Mouse (Mus musculus) midbrain, embryonic 14.5 days (tissue): ENCODE data around the gene Bcar3. TPM values are rescaled to one million over a fixed set of nuclear protein-coding genes. Genes with fewer than 3 reads are reported as not detected.

Source experiments
- ATAC-seq: fragments of 200-750 bp; cut with Nextera tagmentation; 2 replicates; pipeline ENCODE4 v1.8.0; 2017; ENCODE audit warnings: moderate number of reproducible peaks, moderate library complexity; ENCODE audit not compliant: low FRiP score, low TSS enrichment
- DNase-seq: peaks from one replicate; pipeline ENCODE4 v3.0.0-alpha.2; 2015
- H3K27ac ChIP-seq: fragments of 300-500 bp; sonication (generic); replicated peaks from 2 replicates; pipeline ENCODE4 v1.5.1; 2014; ENCODE audit warnings: mild to moderate bottlenecking, low read depth, low read length, moderate library complexity
- H3K27me3 ChIP-seq: fragments of 300-500 bp; sonication (generic); 2 replicates; pipeline ENCODE4 v1.6.1; 2014; ENCODE audit warnings: low read length, control low read depth, mixed read lengths; ENCODE audit not compliant: control insufficient read depth, insufficient read depth
- H3K36me3 ChIP-seq: fragments of 300-500 bp; sonication (generic); 2 replicates; pipeline ENCODE4 v1.6.1; 2014; ENCODE audit warnings: low read length, control low read depth; ENCODE audit not compliant: control insufficient read depth, insufficient read depth
- H3K4me1 ChIP-seq: fragments of 300-500 bp; sonication (generic); 2 replicates; pipeline ENCODE4 v1.6.1; 2014; ENCODE audit warnings: mild to moderate bottlenecking, antibody characterized with exemption, low read length, control low read depth; ENCODE audit not compliant: control insufficient read depth, insufficient read depth
- H3K4me2 ChIP-seq: fragments of 300-500 bp; sonication (generic); 2 replicates; pipeline ENCODE4 v1.6.1; 2014; ENCODE audit warnings: mild to moderate bottlenecking, low read length, moderate library complexity
- H3K4me3 ChIP-seq: fragments of 300-500 bp; sonication (generic); replicated peaks from 2 replicates; pipeline ENCODE4 v1.5.1; 2014; ENCODE audit warnings: low read depth, low read length
- H3K9ac ChIP-seq: fragments of 300-500 bp; sonication (generic); replicated peaks from 2 replicates; pipeline ENCODE4 v1.6.1; 2014; ENCODE audit warnings: mild to moderate bottlenecking, low read length, moderate library complexity
- H3K9me3 ChIP-seq: fragments of 300-500 bp; sonication (generic); 2 replicates; pipeline ENCODE4 v1.6.1; 2016; ENCODE audit warnings: low read length, control low read depth, mixed read lengths; ENCODE audit not compliant: control insufficient read depth
- WGBS: fragments of 180-500 bp; shearing (Covaris S2); extraction: QIAGEN DNeasy Blood & Tissue Kit; methylation state at CpG from one replicate; pipeline ENCODE4 v1.1.7; 2014; 5-methylcytosine and 5-hydroxymethylcytosine counted together
- polyA plus RNA-seq: library from polyadenylated mRNA; unstranded; fragments of >200 nt; fragmentation: Nextera tagmentation; extraction: Ambion mirVana; gene quantifications from 2 replicates; pipeline ENCODE4 v1.2.1, GENCODE M21; 2014

Bcar3 gene
- polyA plus RNA-seq, 1 experiment from 2014 or later: 6.4 TPM

GRCm38 (mm10) chr3:122463166-122463565 is 169.2 kb downstream of the Bcar3 start:
- 76% methylated on average over 9 of the region's 9 CpGs for WGBS
- Histone ChIP-seq H3K9me3 (no peaks in the 10 kb centered on the region), H3K9ac (0 out of 2 replicates have a peak overlapping the region, but pooled peaks have one; percentile 3), H3K4me2 (no peak overlapping the region), H3K36me3 (no peaks in the 10 kb centered on the region), H3K27me3 (no peaks in the 10 kb centered on the region), H3K27ac (0 out of 2 replicates have a peak overlapping the region, but pooled peaks have one; percentile 20), H3K4me3 (no peak overlapping the region), H3K4me1 (peaks cover 29% of the 10 kb centered on the region)
- no peak for ATAC-seq
- DNase-seq: no peak

GRCm38 (mm10) chr3:122466100-122466730 is 172.3 kb downstream of the Bcar3 start:
- Histone ChIP-seq H3K27me3 (no peaks in the 10 kb centered on the region), H3K9me3 (no peaks in the 10 kb centered on the region), H3K36me3 (no peaks in the 10 kb centered on the region), H3K27ac (no peak overlapping the region), H3K4me3 (no peak overlapping the region), H3K4me2 (no peak overlapping the region), H3K9ac (no peak overlapping the region), H3K4me1 (peaks cover 20% of the 10 kb centered on the region)
- ATAC-seq (no peak), DNase-seq (peak; percentile 89)
- WGBS: 52% methylated on average over 9 of the region's 9 CpGs

GRCm38 (mm10) chr3:122467977-122468376 is 174.0 kb downstream of the Bcar3 start:
- Histone ChIP-seq H3K4me3 (no peak overlapping the region), H3K4me2 (no peak overlapping the region), H3K4me1 (0 out of 2 replicates have a peak, but pooled peaks cover 4% of the 10 kb centered on the region), H3K36me3 (no peaks in the 10 kb centered on the region), H3K9me3 (no peaks in the 10 kb centered on the region), H3K27me3 (no peaks in the 10 kb centered on the region), H3K9ac (no peak overlapping the region), H3K27ac (no peak overlapping the region)
- DNase-seq (no peak), ATAC-seq (no peak)
- 65% methylated on average over 2 of the region's 2 CpGs for WGBS

GRCm38 (mm10) chr3:122470326-122471016 is 176.5 kb downstream of the Bcar3 start:
- 83% methylated on average over 14 of the region's 14 CpGs for WGBS
- H3K4me1 ChIP-seq: peaks cover 8% of the 10 kb centered on the region
- H3K9me3 ChIP-seq: no peaks in the 10 kb centered on the region
- no peak overlapping the region for H3K9ac ChIP-seq
- ATAC-seq: no peak
- no peak overlapping the region for H3K4me2 ChIP-seq
- no peaks in the 10 kb centered on the region for H3K27me3 ChIP-seq
- H3K36me3 ChIP-seq: no peaks in the 10 kb centered on the region
- no peak overlapping the region for H3K4me3 ChIP-seq
- DNase-seq: no peak
- H3K27ac ChIP-seq: no peak overlapping the region

GRCm38 (mm10) chr3:122471017-122471721 is 177.2 kb downstream of the Bcar3 start:
- Histone ChIP-seq H3K4me1 (peaks cover 15% of the 10 kb centered on the region), H3K4me3 (no peak overlapping the region), H3K9ac (no peak overlapping the region), H3K27me3 (no peaks in the 10 kb centered on the region), H3K9me3 (no peaks in the 10 kb centered on the region), H3K4me2 (no peak overlapping the region), H3K36me3 (no peaks in the 10 kb centered on the region), H3K27ac (0 out of 2 replicates have a peak overlapping the region, but pooled peaks have one; percentile 21)
- ATAC-seq: no peak
- 80% methylated on average over 12 of the region's 12 CpGs for WGBS
- DNase-seq: no peak

GRCm38 (mm10) chr3:122472412-122472811 is 178.5 kb downstream of the Bcar3 start:
- Histone ChIP-seq H3K4me2 (no peak overlapping the region), H3K9me3 (no peaks in the 10 kb centered on the region), H3K36me3 (no peaks in the 10 kb centered on the region), H3K4me3 (no peak overlapping the region), H3K4me1 (peaks cover 27% of the 10 kb centered on the region), H3K27me3 (no peaks in the 10 kb centered on the region), H3K9ac (no peak overlapping the region), H3K27ac (no peak overlapping the region)
- 84% methylated on average over 11 of the region's 11 CpGs for WGBS
- no peak for DNase-seq
- no peak for ATAC-seq

- Histone ChIP-seq H3K27ac (no peak overlapping the region), H3K36me3 (no peaks in the 10 kb centered on the region), H3K9ac (no peak overlapping the region), H3K27me3 (no peaks in the 10 kb centered on the region), H3K9me3 (no peaks in the 10 kb centered on the region), H3K4me2 (no peak overlapping the region), H3K4me3 (no peak overlapping the region), H3K4me1 (peaks cover 32% of the 10 kb centered on the region)
- ATAC-seq: no peak
- no peak for DNase-seq
- 83% methylated on average over 11 of the region's 11 CpGs for WGBS
Measured at GRCm38 (mm10) chr3:122473523-122474034, 179.6 kb downstream of the Bcar3 start.

- Histone ChIP-seq H3K4me3 (no peak overlapping the region), H3K4me1 (peaks cover 32% of the 10 kb centered on the region), H3K36me3 (no peaks in the 10 kb centered on the region), H3K9ac (no peak overlapping the region), H3K9me3 (no peaks in the 10 kb centered on the region), H3K4me2 (no peak overlapping the region), H3K27ac (no peak overlapping the region), H3K27me3 (no peaks in the 10 kb centered on the region)
- 62% methylated on average over 5 of the region's 5 CpGs for WGBS
- DNase-seq: no peak
- no peak for ATAC-seq
Measured at GRCm38 (mm10) chr3:122474067-122474466, 180.1 kb downstream of the Bcar3 start.
